Mouse (Mus musculus): ENCODE data around the gene Spn. TPM values are rescaled to one million over a fixed set of nuclear protein-coding genes. Genes with fewer than 3 reads are reported as not detected.
A peak's percentile ranks its signal among the peaks of the same experiment; 100 is the strongest.

Spn gene
- polyA plus RNA-seq, 1 experiment from 2014 or later, result 0.13 TPM

DNA sequence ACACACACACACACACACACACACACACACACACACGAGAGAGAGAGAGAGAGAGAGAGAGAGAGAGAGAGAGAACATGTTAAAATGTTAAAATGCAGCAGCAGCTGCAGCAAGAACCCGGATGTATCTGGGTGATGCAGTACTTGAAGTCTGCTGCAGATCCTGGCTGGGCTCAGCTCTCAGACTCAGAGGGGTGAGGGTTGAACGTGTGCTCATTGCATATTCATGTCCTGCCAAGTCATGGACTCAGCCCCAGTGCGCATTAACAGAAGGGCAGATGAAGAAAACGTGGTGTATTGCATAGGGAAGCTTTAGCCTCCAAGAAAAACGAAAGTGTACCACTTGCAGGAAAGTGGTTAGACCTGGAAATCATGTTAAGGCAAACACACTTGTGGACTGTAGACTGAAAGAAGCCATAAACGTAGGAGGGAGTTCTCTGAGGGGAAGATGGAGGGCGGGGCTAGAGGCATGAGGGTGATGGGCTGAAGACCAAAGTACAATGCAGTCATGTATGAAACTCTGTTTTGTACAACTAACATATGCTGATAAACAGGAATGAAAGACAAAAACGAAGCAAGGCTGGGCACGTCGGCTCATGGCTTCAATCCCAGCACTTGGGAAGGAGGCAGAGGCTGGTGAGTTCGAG is 23.9 kb downstream of the Spn start:
- Histone ChIP-seq H3K9ac (ENCODE audit: low read depth, low read length) (no peak overlapping the region), H3K36me3 (ENCODE audit: control insufficient read depth, insufficient read depth) (no peaks in the 10 kb centered on the region), H3K4me1 (replicated peaks; ENCODE audit: control insufficient read depth, insufficient read depth, low read length) (peaks cover 9% of the 10 kb centered on the region), H3K27me3 (replicated peaks; ENCODE audit: control insufficient read depth, insufficient read depth, low read length) (0 out of 2 replicates have a peak, but pooled peaks cover 4% of the 10 kb centered on the region), H3K4me3 (ENCODE audit: low read depth, low read length) (no peak overlapping the region), H3K27ac (ENCODE audit: low read depth, low read length) (no peak overlapping the region), H3K4me2 (replicated peaks; ENCODE audit: low read depth) (peak overlapping the region; percentile 39; the same call in 1 of the 2 replicates), H3K9me3 (ENCODE audit: control insufficient read depth) (no peaks in the 10 kb centered on the region)
- TF ChIP-seq CTCF (IDR thresholded peaks at IDR 0.05; ENCODE audit: low read depth), result no peak
- 25% methylated on average over 12 of the region's 12 CpGs for WGBS
- ATAC-seq, result peak; percentile 78

DNA sequence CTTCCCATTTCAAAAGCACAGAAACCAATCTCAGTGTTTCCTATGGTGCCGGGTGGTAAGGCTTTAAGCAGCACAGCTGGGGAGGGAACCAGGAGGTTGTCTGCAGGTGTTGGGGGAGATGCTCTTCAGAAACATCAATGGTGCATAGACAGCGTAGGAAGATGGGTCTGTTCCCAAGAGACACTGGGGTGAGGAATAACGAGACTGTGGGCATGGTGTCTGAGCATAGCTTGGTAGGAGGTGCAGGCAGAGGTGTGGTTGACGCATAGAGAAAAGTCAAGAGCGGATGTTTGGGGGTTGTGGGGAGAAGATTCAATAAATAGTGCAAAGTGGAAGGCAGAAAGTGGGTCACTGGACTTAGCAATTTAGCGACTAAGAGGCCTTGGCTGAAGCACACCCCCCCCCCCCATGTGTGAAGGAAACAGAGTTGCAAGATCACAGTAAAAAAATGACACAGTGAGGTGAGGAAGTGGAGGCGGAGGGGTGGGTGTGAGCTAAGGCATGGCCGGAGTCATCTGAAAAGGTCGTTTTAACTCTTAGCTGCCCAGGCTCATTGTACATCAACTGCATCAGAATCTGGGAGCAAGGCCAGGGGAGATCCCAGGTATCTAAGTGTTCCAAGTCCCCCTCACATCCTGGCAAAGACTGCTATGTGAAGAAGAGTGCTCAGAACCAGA is 24.6 kb downstream of the Spn start:
- Histone ChIP-seq H3K4me3 (ENCODE audit: low read depth, low read length) (no peak overlapping the region), H3K27me3 (replicated peaks; ENCODE audit: control insufficient read depth, insufficient read depth, low read length) (0 out of 2 replicates have a peak, but pooled peaks cover 4% of the 10 kb centered on the region), H3K4me1 (replicated peaks; ENCODE audit: control insufficient read depth, insufficient read depth, low read length) (peaks cover 6% of the 10 kb centered on the region), H3K4me2 (replicated peaks; ENCODE audit: low read depth) (0 out of 2 replicates have a peak overlapping the region, but pooled peaks have one; percentile 39), H3K9me3 (ENCODE audit: control insufficient read depth) (no peaks in the 10 kb centered on the region), H3K36me3 (ENCODE audit: control insufficient read depth, insufficient read depth) (no peaks in the 10 kb centered on the region), H3K27ac (ENCODE audit: low read depth, low read length) (no peak overlapping the region), H3K9ac (ENCODE audit: low read depth, low read length) (no peak overlapping the region)
- no peak for ATAC-seq
- no peak for TF ChIP-seq CTCF (IDR thresholded peaks at IDR 0.05; ENCODE audit: low read depth)
- WGBS, result 42% methylated on average over 9 of the region's 9 CpGs

DNA sequence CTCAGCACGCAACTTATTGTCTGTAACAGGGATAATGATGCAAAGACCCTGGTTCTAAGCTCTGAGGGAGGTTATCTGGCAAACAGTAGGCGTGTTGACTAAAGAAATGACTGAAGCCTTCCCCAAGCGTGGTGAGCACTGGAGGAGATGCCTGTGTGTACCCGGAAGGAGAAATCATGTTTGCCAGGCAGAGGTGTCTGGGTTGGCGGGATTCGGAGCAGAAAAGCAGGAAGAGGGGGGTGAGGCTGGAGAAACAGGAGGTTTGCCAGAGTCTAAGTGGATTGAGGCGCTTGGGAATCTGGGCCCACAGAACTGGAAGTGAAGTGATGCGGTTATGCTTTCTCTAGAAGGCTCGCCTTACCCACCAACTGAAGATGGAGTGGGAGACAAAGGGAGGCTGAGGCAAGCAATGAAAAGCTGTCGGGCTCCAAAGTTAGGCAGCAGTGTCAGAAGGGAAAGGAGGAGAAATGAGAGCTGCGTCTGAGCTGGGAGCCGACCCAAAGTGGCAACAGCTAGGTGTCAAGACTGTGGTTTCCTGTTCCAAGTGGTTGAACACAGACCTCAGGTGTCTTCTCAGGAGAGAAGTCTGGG is 25.3 kb downstream of the Spn start:
- Histone ChIP-seq H3K27ac (ENCODE audit: low read depth, low read length) (no peak overlapping the region), H3K9ac (ENCODE audit: low read depth, low read length) (no peak overlapping the region), H3K9me3 (ENCODE audit: control insufficient read depth) (no peaks in the 10 kb centered on the region), H3K4me3 (ENCODE audit: low read depth, low read length) (no peak overlapping the region), H3K36me3 (ENCODE audit: control insufficient read depth, insufficient read depth) (no peaks in the 10 kb centered on the region), H3K4me1 (replicated peaks; ENCODE audit: control insufficient read depth, insufficient read depth, low read length) (no peaks in the 10 kb centered on the region), H3K27me3 (replicated peaks; ENCODE audit: control insufficient read depth, insufficient read depth, low read length) (0 out of 2 replicates have a peak, but pooled peaks cover 4% of the 10 kb centered on the region), H3K4me2 (replicated peaks; ENCODE audit: low read depth) (no peak overlapping the region)
- TF ChIP-seq CTCF (IDR thresholded peaks at IDR 0.05; ENCODE audit: low read depth), result no peak
- WGBS, result 71% methylated on average over 12 of the region's 12 CpGs
- no peak for ATAC-seq

DNA sequence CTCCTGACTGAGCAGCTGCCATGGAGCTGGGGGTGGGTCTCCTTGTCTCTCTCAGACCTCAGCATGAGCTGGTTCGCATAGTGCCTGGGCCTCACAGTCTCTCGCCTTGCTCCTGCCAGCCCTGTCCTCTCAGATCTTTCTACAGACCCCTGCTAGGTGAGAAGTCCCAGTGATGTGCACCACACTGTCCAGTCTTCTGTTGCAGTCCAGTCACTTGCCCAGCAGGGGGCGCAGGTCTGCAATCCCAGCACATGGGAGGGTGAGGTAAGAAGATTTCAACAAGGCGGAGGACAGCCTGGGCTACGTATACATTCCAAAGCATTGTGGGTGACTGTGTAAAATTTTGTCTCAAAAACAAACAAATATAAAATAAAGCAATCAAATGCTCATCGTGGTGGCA is 26.2 kb downstream of the Spn start:
- H3K27ac ChIP-seq (ENCODE audit: low read depth, low read length), result no peak overlapping the region
- no peak overlapping the region for H3K9ac ChIP-seq (ENCODE audit: low read depth, low read length)
- ATAC-seq, result no peak
- H3K36me3 ChIP-seq (ENCODE audit: control insufficient read depth, insufficient read depth), result no peaks in the 10 kb centered on the region
- H3K9me3 ChIP-seq (ENCODE audit: control insufficient read depth), result no peaks in the 10 kb centered on the region
- WGBS, result 38% methylated on average over 6 of the region's 6 CpGs
- TF ChIP-seq CTCF (IDR thresholded peaks at IDR 0.05; ENCODE audit: low read depth), result peak; percentile 82
- no peaks in the 10 kb centered on the region for H3K4me1 ChIP-seq (replicated peaks; ENCODE audit: control insufficient read depth, insufficient read depth, low read length)
- H3K27me3 ChIP-seq (replicated peaks; ENCODE audit: control insufficient read depth, insufficient read depth, low read length), result 0 out of 2 replicates have a peak, but pooled peaks cover 4% of the 10 kb centered on the region
- H3K4me3 ChIP-seq (ENCODE audit: low read depth, low read length), result no peak overlapping the region
- no peak overlapping the region for H3K4me2 ChIP-seq (replicated peaks; ENCODE audit: low read depth)

DNA sequence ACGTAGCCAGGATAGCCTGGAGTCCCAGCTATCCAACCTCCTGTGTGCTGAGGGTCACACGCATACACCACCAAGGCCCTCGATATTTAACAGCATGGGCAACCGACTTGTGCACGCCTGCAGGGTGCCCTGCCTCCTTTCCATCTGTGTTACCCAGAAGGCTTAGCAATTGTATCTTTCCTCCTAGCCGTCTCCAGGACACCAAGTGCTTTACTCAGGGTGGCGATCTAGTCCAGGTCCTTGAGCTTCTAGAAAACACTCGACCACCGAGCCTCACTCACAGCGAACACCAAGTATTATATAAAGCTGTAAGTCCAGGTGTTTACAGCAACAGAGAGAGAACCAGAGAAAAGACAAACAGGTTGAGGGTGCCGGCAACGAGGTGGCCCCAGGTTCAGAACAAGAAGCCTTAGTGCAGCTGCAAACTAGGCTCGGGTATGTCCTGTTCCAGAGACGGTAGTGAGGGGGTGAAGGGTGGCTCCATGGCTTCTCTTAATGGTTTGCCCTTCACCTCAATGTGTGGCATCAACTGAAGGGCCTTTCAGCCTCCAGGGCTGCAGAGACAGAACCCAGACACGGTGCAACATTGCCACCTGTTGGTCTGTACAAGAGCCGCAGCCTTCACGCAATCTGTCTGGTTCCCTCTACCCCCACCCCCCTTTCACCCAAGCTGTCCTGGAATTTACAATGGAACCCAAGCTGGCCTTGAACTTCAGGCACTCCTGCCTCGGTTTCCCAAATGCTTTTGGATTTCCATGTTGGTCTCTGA is 27.2 kb downstream of the Spn start:
- Histone ChIP-seq H3K27me3 (replicated peaks; ENCODE audit: control insufficient read depth, insufficient read depth, low read length) (0 out of 2 replicates have a peak, but pooled peaks cover 4% of the 10 kb centered on the region), H3K4me1 (replicated peaks; ENCODE audit: control insufficient read depth, insufficient read depth, low read length) (no peaks in the 10 kb centered on the region), H3K4me2 (replicated peaks; ENCODE audit: low read depth) (no peak overlapping the region), H3K4me3 (ENCODE audit: low read depth, low read length) (no peak overlapping the region), H3K9me3 (ENCODE audit: control insufficient read depth) (no peaks in the 10 kb centered on the region), H3K36me3 (ENCODE audit: control insufficient read depth, insufficient read depth) (no peaks in the 10 kb centered on the region), H3K9ac (ENCODE audit: low read depth, low read length) (no peak overlapping the region), H3K27ac (ENCODE audit: low read depth, low read length) (no peak overlapping the region)
- WGBS, result 40% methylated on average over 18 of the region's 18 CpGs
- ATAC-seq, result 0 out of 2 replicates have a peak, but pooled peaks have one; percentile 9
- TF ChIP-seq CTCF (IDR thresholded peaks at IDR 0.05; ENCODE audit: low read depth), result peak; percentile 95

DNA sequence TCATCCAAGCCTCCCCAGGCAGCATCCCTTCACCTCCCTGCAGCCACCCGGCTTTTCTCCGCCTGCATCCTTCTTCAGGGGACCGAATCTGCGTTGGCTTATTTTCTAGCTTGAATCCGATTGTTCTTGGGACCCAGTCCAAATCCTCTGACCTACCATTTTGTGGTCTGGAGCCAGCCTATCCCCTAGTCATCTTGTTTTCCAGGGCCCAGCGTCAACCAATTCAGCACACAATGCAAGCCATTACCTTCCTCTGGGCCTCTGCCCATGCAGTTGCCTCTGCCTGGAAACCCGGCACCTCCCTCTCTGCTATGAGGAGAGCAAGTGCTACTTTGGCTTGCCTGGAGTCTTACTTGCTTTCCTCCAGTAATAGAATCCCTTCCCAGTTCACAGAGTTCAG is 32.1 kb downstream of the Spn start:
- no peak for ATAC-seq
- Histone ChIP-seq H3K4me3 (ENCODE audit: low read depth, low read length) (no peak overlapping the region), H3K4me2 (replicated peaks; ENCODE audit: low read depth) (no peak overlapping the region), H3K9ac (ENCODE audit: low read depth, low read length) (no peak overlapping the region), H3K27me3 (replicated peaks; ENCODE audit: control insufficient read depth, insufficient read depth, low read length) (no peaks in the 10 kb centered on the region), H3K9me3 (ENCODE audit: control insufficient read depth) (no peaks in the 10 kb centered on the region), H3K27ac (ENCODE audit: low read depth, low read length) (no peak overlapping the region), H3K4me1 (replicated peaks; ENCODE audit: control insufficient read depth, insufficient read depth, low read length) (no peaks in the 10 kb centered on the region), H3K36me3 (ENCODE audit: control insufficient read depth, insufficient read depth) (no peaks in the 10 kb centered on the region)
- 80% methylated on average over 7 of the region's 7 CpGs for WGBS
- TF ChIP-seq CTCF (IDR thresholded peaks at IDR 0.05; ENCODE audit: low read depth), result no peak

Data from intestine, postnatal 0 days (tissue).